Mouse (Mus musculus): ENCODE results near the gene Syne2.

DNA sequence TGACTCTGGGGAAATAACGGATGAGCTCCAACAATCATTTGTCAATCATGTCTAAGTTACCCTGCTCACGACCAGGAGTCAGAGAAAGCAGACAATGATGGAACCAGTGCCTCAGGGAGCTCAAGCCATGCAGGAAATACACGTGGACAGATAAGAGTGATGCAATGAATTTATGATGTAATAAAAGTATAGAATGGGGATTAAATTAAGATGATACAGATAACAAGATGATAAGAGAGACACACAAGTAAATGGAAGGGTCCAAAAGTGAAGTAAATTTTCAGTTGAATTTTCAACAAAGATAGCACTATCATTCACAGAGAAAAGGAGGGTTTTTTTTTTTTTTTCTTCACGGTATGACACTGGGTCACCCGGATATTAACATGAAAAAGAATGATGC, 231.4 kb downstream of the Syne2 start:
- TF ChIP-seq TBP (conservative IDR thresholded peaks at IDR 0.05; ENCODE audit: low read depth, low read length) (no peak), BHLHE40 (IDR thresholded peaks at IDR 0.05; ENCODE audit: low read depth, low read length) (no peak), USF1 (IDR thresholded peaks at IDR 0.05; ENCODE audit: low read depth, low read length) (no peak), POLR2A (IDR thresholded peaks at IDR 0.05; ENCODE audit: low read depth, low read length) (no peak), EP300 (IDR thresholded peaks at IDR 0.05; ENCODE audit: low read length) (no peak), USF2 (conservative IDR thresholded peaks at IDR 0.05; ENCODE audit: low read depth, low read length) (no peak)

Measured in CH12.LX (cell line).